Mouse (Mus musculus) 3T3-L1 (cell line): Measurements from ENCODE around the gene Hsd11b2.

Experiments
- DNase-seq: peaks from one replicate; pipeline ENCODE4 v3.0.0-alpha.2; 2015; ENCODE audit warnings: low read depth, low spot score

Gene Hsd11b2

GRCm38 (mm10) chr8:105484030-105484368, 34.6 kb upstream of the Hsd11b2 start:
- DNase-seq = peak; percentile 92

DNA sequence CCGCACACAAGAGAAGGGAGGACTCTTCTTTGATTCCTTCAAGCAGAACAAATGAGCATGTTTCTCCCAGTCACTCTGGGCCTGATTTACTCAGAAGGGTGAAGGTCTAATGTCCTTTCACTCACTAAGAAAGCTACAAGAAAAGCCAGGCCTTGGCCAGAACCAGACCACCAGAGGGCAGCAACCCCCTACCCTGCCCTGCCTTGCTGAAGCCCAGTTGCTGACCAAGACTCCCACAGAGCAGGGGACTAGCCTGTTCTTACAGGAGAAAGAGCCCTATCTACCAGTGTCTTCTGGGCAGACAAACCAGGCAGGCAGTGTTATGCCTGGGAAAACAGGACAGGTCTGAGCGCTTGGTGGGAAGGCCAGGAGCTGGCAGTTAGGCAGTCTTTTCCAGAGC, 34.2 kb upstream of the Hsd11b2 start:
- DNase-seq = peak; percentile 95

GRCm38 (mm10) chr8:105488082-105488481, 30.5 kb upstream of the Hsd11b2 start:
- peak; percentile 57 for DNase-seq

- no peak for DNase-seq
Measured at GRCm38 (mm10) chr8:105489281-105489680, 29.3 kb upstream of the Hsd11b2 start.

DNA sequence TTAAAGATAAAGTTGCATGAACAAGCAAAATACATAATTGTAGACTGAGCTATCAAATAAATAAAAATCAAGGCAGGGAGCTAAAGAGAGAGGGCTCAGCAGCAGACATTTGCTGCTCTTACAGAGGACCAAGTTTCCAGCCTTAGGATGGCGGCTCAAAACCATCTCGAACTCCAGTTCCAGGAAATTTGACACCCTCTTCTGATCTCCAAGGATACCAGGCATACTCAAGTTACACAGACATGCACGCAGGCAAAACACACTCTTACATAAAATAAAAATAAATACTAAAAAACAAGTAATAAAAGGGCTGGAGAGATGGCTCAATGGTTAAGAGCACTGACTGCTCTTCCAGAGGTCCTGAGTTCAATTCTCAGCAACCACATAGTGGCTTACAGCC, 25.1 kb upstream of the Hsd11b2 start:
- peak; percentile 47 for DNase-seq

DNA sequence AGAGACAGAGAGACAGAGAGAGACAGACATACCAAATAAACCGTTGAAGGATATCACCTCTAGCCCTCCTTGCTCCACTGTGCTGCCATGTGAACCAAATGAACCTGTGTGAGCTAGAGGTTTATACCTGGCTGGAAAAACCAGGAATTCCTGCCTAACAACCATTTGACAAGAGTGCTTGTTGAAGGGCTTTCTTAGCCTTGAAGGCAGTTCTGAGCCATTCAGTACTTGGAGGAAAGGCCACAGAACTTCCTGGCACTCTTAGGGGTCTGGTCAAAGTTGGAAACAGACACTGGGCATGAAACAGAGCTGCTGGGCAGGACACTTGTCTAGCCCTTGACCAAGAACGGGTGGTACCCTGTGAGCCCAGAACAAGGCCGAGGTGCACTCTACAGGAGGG, 24.0 kb upstream of the Hsd11b2 start:
- DNase-seq = no peak

DNA sequence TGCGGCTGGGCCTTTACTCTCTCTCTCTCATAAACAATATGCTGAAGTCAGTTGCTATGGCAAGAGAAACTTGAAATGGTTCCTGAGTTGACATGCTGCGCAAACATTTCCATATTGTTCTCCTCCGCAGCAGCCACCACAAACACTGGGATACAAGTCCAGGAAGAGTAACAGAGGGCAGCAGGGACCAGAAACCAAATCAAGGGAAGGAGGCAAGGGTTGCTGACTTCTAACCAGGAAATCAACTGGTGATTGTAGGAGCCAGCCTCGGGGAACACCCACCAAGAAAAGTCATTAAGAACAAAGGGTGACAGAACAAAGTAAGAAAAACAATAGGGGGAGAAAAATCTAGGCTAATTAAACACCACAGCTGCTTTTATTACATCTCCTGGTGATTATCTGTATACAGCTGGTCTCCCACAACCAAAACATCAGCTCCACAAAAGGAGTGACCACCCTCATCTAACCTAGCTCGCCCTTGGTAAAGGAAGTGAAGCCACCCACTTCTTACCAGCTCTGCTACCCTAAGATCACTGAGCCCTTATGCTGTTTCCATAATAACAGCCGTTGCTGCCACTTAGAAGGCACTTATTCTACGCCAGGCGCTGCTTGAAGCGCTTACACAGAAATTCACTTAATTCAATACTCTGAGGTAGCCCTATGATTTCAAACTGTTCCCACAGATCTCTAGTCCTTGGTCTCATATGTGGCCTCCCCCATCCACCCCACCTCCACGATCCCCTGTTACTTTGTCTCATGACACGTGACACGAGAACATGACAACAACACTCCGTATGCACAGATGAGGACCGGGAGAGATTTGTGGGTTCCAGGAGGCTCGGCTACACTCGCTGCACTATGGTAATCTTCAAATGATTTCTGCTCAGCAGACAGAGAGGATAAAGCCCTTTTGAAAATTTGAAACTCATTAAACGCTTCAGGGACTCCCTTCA, 22.9 kb upstream of the Hsd11b2 start:
- peak; percentile 37 for DNase-seq

GRCm38 (mm10) chr8:105496439-105497180, 21.9 kb upstream of the Hsd11b2 start, which contains the start of gene Zdhhc1:
Zdhhc1 (minus strand) TSS chr8:105496902.
- peak; percentile 81 for DNase-seq

- DNase-seq = no peak
Measured at GRCm38 (mm10) chr8:105499787-105500186, 18.8 kb upstream of the Hsd11b2 start.

GRCm38 (mm10) chr8:105504617-105505016, 13.9 kb upstream of the Hsd11b2 start:
- DNase-seq = peak; percentile 77

DNA sequence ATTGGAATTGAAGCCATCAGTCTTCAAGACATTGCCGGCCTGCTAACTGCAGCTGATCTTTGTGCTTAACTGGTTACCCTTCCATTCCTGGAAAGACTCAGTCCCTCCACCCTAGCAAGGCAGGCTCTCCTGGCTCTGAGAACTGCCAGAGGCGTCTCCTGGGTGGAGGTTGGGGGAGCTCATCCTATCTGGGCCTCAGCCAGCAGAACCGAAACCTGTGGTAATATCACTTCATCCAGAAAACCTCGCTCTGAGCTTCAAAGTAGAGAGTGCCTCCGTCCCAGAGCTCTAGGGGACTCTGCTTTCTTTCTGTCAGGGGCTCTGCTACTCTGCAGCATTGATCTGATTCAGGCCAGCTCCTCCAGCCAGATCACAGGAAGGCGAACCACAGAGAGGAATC, 11.6 kb upstream of the Hsd11b2 start:
- no peak for DNase-seq

GRCm38 (mm10) chr8:105508758-105509157, 9.8 kb upstream of the Hsd11b2 start:
- no peak for DNase-seq

DNA sequence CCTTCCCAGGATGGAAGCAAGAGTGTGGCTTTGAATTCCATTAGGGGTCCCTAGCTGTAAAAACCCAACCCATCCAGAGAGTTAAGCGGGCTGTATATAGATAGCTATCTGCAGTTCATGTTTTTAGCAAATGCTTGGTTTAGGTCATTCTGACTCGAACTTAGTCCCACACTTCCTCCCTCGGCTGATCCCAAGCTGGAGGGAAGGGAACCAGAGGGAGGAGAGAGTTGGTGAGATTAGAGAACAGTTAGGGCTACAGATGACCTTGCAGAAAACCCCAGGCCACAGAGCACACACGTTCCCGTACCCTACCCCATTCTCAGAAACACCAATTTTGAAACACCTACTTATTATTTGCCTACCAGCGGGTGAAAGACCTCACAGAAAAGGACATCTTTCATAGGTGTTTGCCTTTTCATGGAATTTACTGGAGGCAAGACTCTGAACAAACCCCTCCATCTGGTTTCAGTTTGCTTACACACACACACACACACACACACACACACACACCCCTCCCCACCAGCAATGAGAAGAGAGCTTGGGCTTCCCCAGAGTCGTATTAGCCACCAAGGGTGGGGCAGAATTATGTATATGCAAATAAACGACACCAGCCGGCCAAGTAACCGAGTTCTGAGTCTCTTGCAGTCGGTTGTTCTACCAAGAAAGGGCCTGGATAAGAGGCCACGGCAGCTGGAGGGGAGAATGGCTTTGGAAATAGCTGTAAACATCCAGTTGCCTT, 8.4 kb upstream of the Hsd11b2 start:
- DNase-seq = no peak

- DNase-seq = no peak
Measured at GRCm38 (mm10) chr8:105514194-105514593, 4.4 kb upstream of the Hsd11b2 start.

- peak; percentile 88 for DNase-seq
Measured at GRCm38 (mm10) chr8:105514656-105515055, 3.9 kb upstream of the Hsd11b2 start.

DNA sequence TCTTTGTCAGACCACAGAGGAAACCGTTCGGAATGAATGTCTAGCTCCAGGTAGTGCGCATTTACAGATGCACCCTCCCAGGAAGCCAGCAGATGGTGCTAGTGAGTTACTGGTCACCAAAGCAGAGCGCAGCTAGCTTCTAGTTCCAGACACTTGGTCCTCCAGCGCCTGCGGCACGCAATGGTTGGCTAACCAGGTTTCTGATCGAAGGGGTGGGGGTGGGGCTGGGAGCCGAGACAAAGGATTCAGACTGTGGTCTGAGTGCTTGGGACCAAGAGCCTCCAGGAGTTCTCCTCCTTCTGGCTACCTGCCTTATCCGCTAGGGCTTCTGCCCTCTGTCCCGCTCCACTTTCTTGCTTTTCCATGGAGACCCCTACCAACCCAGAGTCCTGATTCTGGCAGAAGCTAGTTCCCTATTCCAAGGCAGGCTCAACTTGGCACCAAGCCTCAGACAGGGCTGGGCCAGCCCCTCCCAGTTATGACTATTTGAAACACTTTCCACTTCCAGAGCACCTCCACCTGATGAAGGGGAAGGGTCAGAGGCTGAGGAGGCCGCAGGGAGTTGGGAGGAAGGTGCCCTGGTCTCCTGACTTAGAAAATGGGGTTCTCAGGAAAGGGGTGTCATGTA, 2.4 kb upstream of the Hsd11b2 start:
- peak; percentile 92 for DNase-seq

DNA sequence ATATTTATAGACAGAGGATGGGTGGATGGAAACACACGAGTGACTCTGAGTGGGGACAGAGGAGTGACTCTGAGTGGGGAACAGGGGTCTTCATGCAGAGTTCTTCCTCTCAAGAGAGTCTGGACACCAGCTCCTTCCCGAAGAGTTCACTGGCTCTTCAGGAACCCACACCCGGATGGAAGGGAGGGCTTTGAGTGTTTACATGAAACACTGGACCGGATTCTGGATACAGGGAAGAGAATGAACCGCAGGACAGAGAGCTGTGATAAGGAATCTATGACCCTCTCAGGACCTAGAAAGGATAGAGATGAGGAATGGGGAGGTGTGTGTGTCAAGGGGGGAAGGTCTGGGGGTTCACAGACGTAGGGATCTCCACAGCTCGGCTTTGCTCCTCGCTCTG, 1.2 kb upstream of the Hsd11b2 start:
- no peak for DNase-seq

DNA sequence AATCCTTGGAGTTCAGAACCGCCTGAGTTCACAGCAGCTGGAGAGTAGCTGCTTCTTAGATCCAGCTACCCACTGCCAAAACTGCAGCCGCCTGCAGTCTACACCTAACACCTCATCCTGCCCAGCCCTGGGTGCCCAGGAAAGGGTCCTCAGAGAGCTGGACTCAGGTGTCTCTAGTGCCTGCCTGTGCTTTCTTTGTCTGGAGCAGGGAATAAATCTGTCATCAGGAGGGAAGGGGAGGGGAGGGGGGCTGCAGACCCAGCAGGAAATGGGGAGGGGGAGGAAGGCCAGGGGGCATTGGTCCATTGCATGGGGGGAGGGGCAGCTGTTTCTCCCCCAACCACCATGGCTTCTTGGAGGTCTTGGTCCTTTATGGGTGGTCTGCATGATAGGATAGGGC, 1.0 kb downstream of the Hsd11b2 start:
- DNase-seq = no peak

DNA sequence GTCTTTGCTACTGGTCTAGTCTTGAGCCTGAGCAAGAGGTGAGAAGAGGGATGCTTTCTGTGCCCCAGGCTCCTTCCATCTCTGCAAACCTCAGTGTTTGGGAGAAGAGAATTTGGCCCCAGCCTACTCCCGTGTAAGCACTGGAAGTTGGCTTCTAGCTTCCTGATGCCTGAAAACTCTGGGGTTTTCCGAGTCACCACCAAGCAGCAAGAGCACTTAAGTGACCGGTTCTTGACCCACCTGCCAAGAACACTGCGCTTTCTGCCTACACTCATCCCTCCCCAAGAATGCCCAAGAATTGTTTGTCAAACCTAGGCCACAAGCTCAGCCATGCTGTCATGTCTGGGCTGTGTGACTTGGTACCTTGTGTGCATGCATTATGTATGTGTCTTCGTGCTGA, 2.0 kb downstream of the Hsd11b2 start:
- no peak for DNase-seq

- DNase-seq = no peak
Measured at GRCm38 (mm10) chr8:105521061-105521460, 2.5 kb downstream of the Hsd11b2 start.

GRCm38 (mm10) chr8:105521995-105522769, 3.6 kb downstream of the Hsd11b2 start:
- DNase-seq = no peak
